Mouse (Mus musculus): ENCODE measurements around the gene Ramp1. TPM values are rescaled to one million over a fixed set of nuclear protein-coding genes. Genes with fewer than 3 reads are reported as not detected.

Gene Ramp1
- polyA plus RNA-seq (2015; fragmentation: Nextera tagmentation; extraction: Ambion mirVana): 2.1 and 2.5 TPM in 2 replicates

- peak; percentile 8; the same call in 1 of the 2 replicates for TF ChIP-seq CTCF (IDR thresholded peaks at IDR 0.05; ENCODE audit: low read depth)
Observed at GRCm38 (mm10) chr1:91179533-91180173, at the start of gene Ramp1. Gene Ramp1 (plus strand): TSS chr1:91179822.

GRCm38 (mm10) chr1:91137036-91137435 lies 42.6 kb upstream of the Ramp1 start:
- no peak for DNase-seq (ENCODE audit: low spot score)
- TF ChIP-seq CTCF (IDR thresholded peaks at IDR 0.05; ENCODE audit: low read depth): no peak
- no peaks in the 10 kb centered on the region for H3K9me3 ChIP-seq (replicated peaks; ENCODE audit: low read length)
- WGBS: 78% methylated on average over 2 of the region's 2 CpGs
- no peaks in the 10 kb centered on the region for H3K27me3 ChIP-seq (ENCODE audit: insufficient read depth, low read length)
- no peak overlapping the region for H3K9ac ChIP-seq (ENCODE audit: low read depth, low read length)
- ATAC-seq (replicated peaks; ENCODE audit: low FRiP score, low read depth): no peak
- no peak overlapping the region for H3K27ac ChIP-seq
- H3K4me1 ChIP-seq (replicated peaks; ENCODE audit: insufficient read depth, low read length): no peaks in the 10 kb centered on the region
- no peaks in the 10 kb centered on the region for H3K36me3 ChIP-seq (ENCODE audit: insufficient read depth, low read length)
- no peak overlapping the region for H3K4me3 ChIP-seq (replicated peaks; ENCODE audit: low read depth, low read length)
- no peak overlapping the region for H3K4me2 ChIP-seq (ENCODE audit: low read length)

More at GRCm38 (mm10) chr1:91179533-91180173, at the start of gene Ramp1:
- Histone ChIP-seq H3K27ac (no peak within 1 kb of the TSS), H3K36me3 (ENCODE audit: insufficient read depth, low read length) (no peaks in the 10 kb centered on the region), H3K4me3 (replicated peaks; ENCODE audit: low read depth, low read length) (peak within 1 kb of the TSS; percentile 36), H3K9ac (ENCODE audit: low read depth, low read length) (peak within 1 kb of the TSS; percentile 52), H3K4me2 (ENCODE audit: low read length) (peak within 1 kb of the TSS; percentile 75), H3K27me3 (ENCODE audit: insufficient read depth, low read length) (no peaks in the 10 kb centered on the region), H3K9me3 (replicated peaks; ENCODE audit: low read length) (no peaks in the 10 kb centered on the region), H3K4me1 (replicated peaks; ENCODE audit: insufficient read depth, low read length) (peaks cover 7% of the 10 kb centered on the region)
- ATAC-seq (replicated peaks; ENCODE audit: low FRiP score, low read depth) (peak; percentile 61; the same call in 1 of the 2 replicates), DNase-seq (ENCODE audit: low spot score) (peak; percentile 41)
- WGBS: 2% methylated on average over 33 of the region's 37 CpGs

- Histone ChIP-seq H3K4me1 (replicated peaks; ENCODE audit: insufficient read depth, low read length) (no peaks in the 10 kb centered on the region), H3K9ac (ENCODE audit: low read depth, low read length) (no peak within 1 kb of the TSS), H3K36me3 (ENCODE audit: insufficient read depth, low read length) (no peaks in the 10 kb centered on the region), H3K27ac (no peak within 1 kb of the TSS), H3K27me3 (ENCODE audit: insufficient read depth, low read length) (no peaks in the 10 kb centered on the region), H3K9me3 (replicated peaks; ENCODE audit: low read length) (no peaks in the 10 kb centered on the region), H3K4me2 (ENCODE audit: low read length) (no peak within 1 kb of the TSS), H3K4me3 (replicated peaks; ENCODE audit: low read depth, low read length) (no peak within 1 kb of the TSS)
- no peak for ATAC-seq (replicated peaks; ENCODE audit: low FRiP score, low read depth)
- TF ChIP-seq CTCF (IDR thresholded peaks at IDR 0.05; ENCODE audit: low read depth): no peak
- DNase-seq (ENCODE audit: low spot score): no peak
- WGBS: 78% methylated on average over 20 of the region's 20 CpGs
Observed at GRCm38 (mm10) chr1:91144813-91145212, 34.8 kb upstream of the Ramp1 start, which contains the start of gene Rbm44. Gene Rbm44 (plus strand): TSS chr1:91145089.

- H3K4me2 ChIP-seq (ENCODE audit: low read length): no peak overlapping the region
- ATAC-seq (replicated peaks; ENCODE audit: low FRiP score, low read depth) (no peak), DNase-seq (ENCODE audit: low spot score) (no peak)
- H3K4me3 ChIP-seq (replicated peaks; ENCODE audit: low read depth, low read length): no peak overlapping the region
- no peaks in the 10 kb centered on the region for H3K4me1 ChIP-seq (replicated peaks; ENCODE audit: insufficient read depth, low read length)
- H3K27ac ChIP-seq: no peak overlapping the region
- no peaks in the 10 kb centered on the region for H3K27me3 ChIP-seq (ENCODE audit: insufficient read depth, low read length)
- WGBS: 67% methylated on average over 2 of the region's 2 CpGs
- no peaks in the 10 kb centered on the region for H3K9me3 ChIP-seq (replicated peaks; ENCODE audit: low read length)
- no peaks in the 10 kb centered on the region for H3K36me3 ChIP-seq (ENCODE audit: insufficient read depth, low read length)
- H3K9ac ChIP-seq (ENCODE audit: low read depth, low read length): no peak overlapping the region
- TF ChIP-seq CTCF (IDR thresholded peaks at IDR 0.05; ENCODE audit: low read depth): no peak
Observed at GRCm38 (mm10) chr1:91151509-91151908, 28.1 kb upstream of the Ramp1 start.

- DNase-seq (ENCODE audit: low spot score) (no peak), ATAC-seq (replicated peaks; ENCODE audit: low FRiP score, low read depth) (no peak)
- no peak for TF ChIP-seq CTCF (IDR thresholded peaks at IDR 0.05; ENCODE audit: low read depth)
- Histone ChIP-seq H3K9me3 (replicated peaks; ENCODE audit: low read length) (no peaks in the 10 kb centered on the region), H3K4me1 (replicated peaks; ENCODE audit: insufficient read depth, low read length) (no peaks in the 10 kb centered on the region), H3K36me3 (ENCODE audit: insufficient read depth, low read length) (no peaks in the 10 kb centered on the region), H3K27me3 (ENCODE audit: insufficient read depth, low read length) (no peaks in the 10 kb centered on the region), H3K4me2 (ENCODE audit: low read length) (no peak overlapping the region), H3K4me3 (replicated peaks; ENCODE audit: low read depth, low read length) (no peak overlapping the region), H3K27ac (no peak overlapping the region), H3K9ac (ENCODE audit: low read depth, low read length) (no peak overlapping the region)
- WGBS: 67% methylated on average over 6 of the region's 6 CpGs
Observed at GRCm38 (mm10) chr1:91166798-91167197, 12.8 kb upstream of the Ramp1 start.

GRCm38 (mm10) chr1:91169157-91169556 lies 10.5 kb upstream of the Ramp1 start:
- TF ChIP-seq CTCF (IDR thresholded peaks at IDR 0.05; ENCODE audit: low read depth): no peak
- H3K27ac ChIP-seq: no peak overlapping the region
- no peaks in the 10 kb centered on the region for H3K9me3 ChIP-seq (replicated peaks; ENCODE audit: low read length)
- no peak overlapping the region for H3K4me3 ChIP-seq (replicated peaks; ENCODE audit: low read depth, low read length)
- no peaks in the 10 kb centered on the region for H3K36me3 ChIP-seq (ENCODE audit: insufficient read depth, low read length)
- H3K4me1 ChIP-seq (replicated peaks; ENCODE audit: insufficient read depth, low read length): no peaks in the 10 kb centered on the region
- ATAC-seq (replicated peaks; ENCODE audit: low FRiP score, low read depth): no peak
- WGBS: 81% methylated on average over 4 of the region's 4 CpGs
- no peak overlapping the region for H3K4me2 ChIP-seq (ENCODE audit: low read length)
- no peak overlapping the region for H3K9ac ChIP-seq (ENCODE audit: low read depth, low read length)
- H3K27me3 ChIP-seq (ENCODE audit: insufficient read depth, low read length): no peaks in the 10 kb centered on the region
- DNase-seq (ENCODE audit: low spot score): no peak

Measured in kidney, postnatal 0 days (tissue).